Mouse (Mus musculus): Measurements from ENCODE around the gene Plekhm2.

Plekhm2 gene

GRCm38 (mm10) chr4:141632111-141632873 is 32.4 kb downstream of the Plekhm2 start:
- DNase-seq (ENCODE audit: low spot score in 2 of 2), result no peak

- DNase-seq (ENCODE audit: low spot score in 2 of 2), result no peak
These were observed 33.4 kb downstream of the Plekhm2 start for GRCm38 (mm10) chr4:141631250-141631649.

- DNase-seq (ENCODE audit: low spot score in 2 of 2), result no peak
These were observed 34.7 kb downstream of the Plekhm2 start for GRCm38 (mm10) chr4:141630021-141630420.

GRCm38 (mm10) chr4:141628661-141629060 is 36.0 kb downstream of the Plekhm2 start:
- no peak for DNase-seq (ENCODE audit: low spot score in 2 of 2)

- no peak for DNase-seq (ENCODE audit: low spot score in 2 of 2)
These were observed 37.2 kb downstream of the Plekhm2 start for GRCm38 (mm10) chr4:141627502-141627901.

- DNase-seq (ENCODE audit: low spot score in 2 of 2), result no peak
These were observed 38.7 kb downstream of the Plekhm2 start for GRCm38 (mm10) chr4:141625774-141626550.

- DNase-seq (ENCODE audit: low spot score in 2 of 2), result no peak
These were observed 39.5 kb downstream of the Plekhm2 start for GRCm38 (mm10) chr4:141624983-141625773.

- DNase-seq (ENCODE audit: low spot score in 2 of 2), result no peak
These were observed 40.6 kb downstream of the Plekhm2 start for GRCm38 (mm10) chr4:141624134-141624533.

- no peak for DNase-seq (ENCODE audit: low spot score in 2 of 2)
These were observed 41.0 kb downstream of the Plekhm2 start, which contains the start of gene Slc25a34 for GRCm38 (mm10) chr4:141623666-141624065. Gene Slc25a34, minus strand, starts transcription at chr4:141623821.

GRCm38 (mm10) chr4:141623037-141623436 is 41.7 kb downstream of the Plekhm2 start:
- DNase-seq (ENCODE audit: low spot score in 2 of 2), result no peak

- no peak for DNase-seq (ENCODE audit: low spot score in 2 of 2)
These were observed 42.1 kb downstream of the Plekhm2 start for GRCm38 (mm10) chr4:141622580-141622979.

GRCm38 (mm10) chr4:141622091-141622490 is 42.6 kb downstream of the Plekhm2 start:
- no peak for DNase-seq (ENCODE audit: low spot score in 2 of 2)

GRCm38 (mm10) chr4:141621297-141621696 is 43.4 kb downstream of the Plekhm2 start:
- DNase-seq (ENCODE audit: low spot score in 2 of 2), result no peak

GRCm38 (mm10) chr4:141619299-141619883 is 45.3 kb downstream of the Plekhm2 start:
- no peak for DNase-seq (ENCODE audit: low spot score in 2 of 2)

GRCm38 (mm10) chr4:141618565-141619243 is 46.0 kb downstream of the Plekhm2 start, which contains the start of gene Tmem82:
Gene Tmem82, minus strand, starts transcription at chr4:141618633.
- no peak for DNase-seq (ENCODE audit: low spot score in 2 of 2)

GRCm38 (mm10) chr4:141617863-141618564 is 46.7 kb downstream of the Plekhm2 start:
- DNase-seq (ENCODE audit: low spot score in 2 of 2), result no peak

GRCm38 (mm10) chr4:141617299-141617698 is 47.4 kb downstream of the Plekhm2 start:
- peak; percentile 50 to 63 for DNase-seq (ENCODE audit: low spot score in 2 of 2)

- no peak for DNase-seq (ENCODE audit: low spot score in 2 of 2)
These were observed 47.9 kb downstream of the Plekhm2 start for GRCm38 (mm10) chr4:141616811-141617210.

- no peak for DNase-seq (ENCODE audit: low spot score in 2 of 2)
These were observed 49.8 kb downstream of the Plekhm2 start for GRCm38 (mm10) chr4:141614946-141615345.

- no peak for DNase-seq (ENCODE audit: low spot score in 2 of 2)
These were observed 55.2 kb downstream of the Plekhm2 start for GRCm38 (mm10) chr4:141609538-141609937.
